Mouse (Mus musculus): Measurements from ENCODE around the gene Nfkbil1.

The Nfkbil1 gene

DNA sequence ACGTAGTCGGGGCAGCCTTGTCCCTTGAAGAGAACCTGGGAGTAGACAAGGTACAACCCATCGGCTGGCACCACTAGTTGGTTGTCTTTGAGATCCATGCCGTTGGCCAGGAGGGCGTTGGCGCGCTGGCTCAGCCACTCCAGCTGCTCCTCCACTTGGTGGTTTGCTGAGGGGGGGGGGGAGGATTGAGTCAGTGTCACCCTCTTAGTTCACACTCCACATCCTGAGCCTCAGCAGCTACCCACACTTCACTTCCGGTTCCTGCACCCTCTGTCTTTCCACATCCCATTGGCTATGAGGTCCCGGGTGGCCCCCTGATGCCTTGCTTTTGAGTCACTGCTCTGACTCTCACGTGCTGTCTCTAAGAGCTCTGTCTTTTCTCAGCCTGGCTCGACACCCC, 35.2 kb downstream of the Nfkbil1 start:
- no peak for DNase-seq

DNA sequence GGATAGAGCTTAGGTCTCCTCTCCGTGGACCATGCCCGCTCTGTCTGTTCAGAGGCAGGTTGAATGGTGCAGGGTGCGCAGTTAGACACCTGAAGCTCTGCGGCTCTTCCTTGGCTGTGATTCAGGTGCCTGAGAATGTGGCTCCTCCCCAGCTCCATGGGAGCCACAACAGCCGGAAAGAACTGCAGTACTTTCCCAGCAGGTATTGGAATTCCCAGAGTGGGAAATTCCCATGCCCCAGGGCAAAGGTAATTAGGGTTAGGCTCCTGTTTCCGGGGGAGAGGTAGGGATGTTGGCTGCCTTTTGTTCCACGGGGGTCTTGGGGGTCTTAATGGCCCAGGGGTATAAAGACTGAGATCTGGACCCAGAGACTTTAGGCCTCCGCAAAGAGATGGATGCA, 36.6 kb downstream of the Nfkbil1 start:
- DNase-seq: no peak

DNA sequence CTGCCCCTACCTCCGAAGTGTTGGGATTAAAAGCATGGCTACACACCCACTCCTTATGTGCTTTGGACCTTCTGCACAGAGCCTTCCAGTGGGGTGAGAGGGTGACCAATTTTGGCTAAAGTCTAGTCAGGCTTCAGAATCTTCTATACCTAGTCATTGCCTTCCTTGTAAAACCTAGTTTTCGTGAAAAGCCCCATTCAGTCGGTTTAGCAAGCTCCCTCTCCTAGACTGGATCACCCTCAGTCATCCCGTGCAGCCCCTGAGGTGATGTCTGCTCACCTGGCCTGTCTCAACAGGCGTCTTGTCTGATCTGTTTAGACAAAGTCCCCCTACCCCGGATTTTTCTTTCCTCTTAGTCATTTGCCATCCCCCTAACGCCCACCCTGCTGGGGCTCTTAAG, 37.6 kb downstream of the Nfkbil1 start:
- no peak for DNase-seq

DNA sequence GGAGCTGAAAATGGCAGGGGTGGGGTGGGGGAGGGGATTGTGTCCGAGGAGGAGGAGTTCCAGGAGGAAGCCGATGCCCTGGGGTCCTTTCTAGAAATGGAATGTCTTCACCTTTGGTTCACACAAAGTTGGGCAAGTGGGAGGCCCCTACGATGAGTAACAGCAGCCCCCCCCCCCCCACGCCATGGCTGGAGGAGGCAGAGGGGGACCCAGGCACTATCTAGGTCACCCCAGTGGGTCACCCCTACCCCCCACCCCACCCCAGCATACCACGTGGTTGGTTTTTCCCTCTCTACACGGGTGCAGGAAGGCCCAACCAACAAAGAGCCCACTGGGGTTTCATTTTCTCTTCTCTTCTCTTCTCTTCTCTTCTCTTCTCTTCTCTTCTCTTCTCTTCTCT, 38.5 kb downstream of the Nfkbil1 start:
- DNase-seq: no peak

DNA sequence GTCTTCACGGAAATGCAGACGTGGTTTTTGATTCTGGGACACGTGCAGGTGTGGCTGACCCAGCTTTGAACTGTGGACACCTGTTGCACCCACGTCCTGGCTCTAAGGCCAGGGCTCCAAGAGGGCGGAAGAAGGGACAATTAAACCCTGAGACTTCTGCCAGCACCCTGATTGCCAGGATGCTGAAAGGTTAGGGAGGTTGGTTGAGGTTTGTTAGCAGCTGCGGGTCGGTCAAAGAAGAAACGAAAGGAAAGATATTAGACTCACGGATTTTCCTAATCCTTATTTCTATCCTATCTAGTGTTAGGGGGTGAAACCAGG, 39.3 kb downstream of the Nfkbil1 start:
- DNase-seq: no peak

DNA sequence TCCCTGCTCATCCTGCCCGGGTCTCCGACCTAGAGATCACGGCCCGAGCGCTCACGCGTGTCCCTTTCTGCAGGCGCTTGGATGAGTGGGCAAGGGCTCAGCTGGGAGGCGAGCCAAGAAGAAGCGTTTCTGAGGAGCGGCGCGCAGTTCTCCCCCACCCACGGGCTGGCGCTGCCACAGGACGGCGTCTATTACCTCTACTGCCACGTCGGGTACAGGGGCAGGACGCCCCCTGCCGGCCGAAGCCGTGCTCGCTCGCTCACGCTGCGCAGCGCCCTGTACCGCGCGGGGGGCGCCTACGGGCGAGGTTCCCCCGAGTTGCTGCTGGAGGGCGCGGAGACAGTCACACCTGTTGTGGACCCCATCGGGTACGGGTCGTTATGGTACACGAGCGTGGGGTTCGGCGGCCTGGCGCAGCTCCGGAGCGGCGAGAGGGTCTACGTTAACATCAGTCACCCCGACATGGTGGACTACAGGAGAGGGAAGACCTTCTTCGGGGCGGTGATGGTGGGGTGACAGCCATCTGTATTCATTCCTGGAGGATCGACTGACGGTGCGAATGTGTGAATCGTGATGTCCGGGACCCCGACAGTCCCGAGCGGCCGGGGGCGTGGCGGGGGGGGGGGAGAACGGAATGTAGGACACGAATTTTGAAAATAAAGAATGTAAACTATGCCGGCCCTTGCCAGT, 39.8 kb downstream of the Nfkbil1 start:
- peak; percentile 69 to 83 for DNase-seq

DNA sequence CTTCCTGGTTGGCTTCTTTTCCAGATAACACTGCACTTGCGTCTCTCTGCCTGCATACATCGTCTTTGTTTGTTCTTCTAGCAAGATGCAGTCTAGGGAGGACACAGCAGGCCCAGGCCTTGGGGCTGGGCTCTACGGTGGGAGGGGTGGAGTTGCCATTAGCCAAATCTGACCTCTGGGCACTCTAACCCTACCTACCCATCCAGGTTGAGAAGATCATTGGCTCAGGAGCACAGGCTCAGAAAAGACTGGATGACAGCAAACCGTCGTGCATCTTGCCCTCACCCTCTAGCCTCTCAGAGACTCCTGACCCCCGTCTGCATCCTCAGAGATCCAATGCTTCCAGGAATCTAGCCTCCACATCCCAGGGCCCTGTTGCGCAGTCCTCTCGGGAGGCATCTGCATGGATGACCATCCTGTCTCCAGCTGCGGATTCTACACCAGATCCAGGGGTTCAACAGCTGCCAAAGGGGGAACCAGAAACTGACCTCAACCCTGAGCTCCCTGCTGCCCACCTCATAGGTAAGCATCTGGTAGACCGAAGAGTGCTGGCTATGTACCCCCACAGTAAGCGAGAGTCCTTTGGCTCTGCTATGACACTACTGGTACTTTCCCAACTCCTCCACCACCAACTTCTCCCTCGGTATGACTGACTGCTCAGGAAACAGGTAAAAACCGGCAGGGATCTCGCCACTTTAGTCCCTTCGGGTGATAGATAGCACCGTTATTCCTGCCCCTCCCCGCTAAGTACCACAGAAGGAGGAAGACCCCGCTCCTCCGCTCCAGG, 40.6 kb downstream of the Nfkbil1 start:
- DNase-seq: no peak

DNA sequence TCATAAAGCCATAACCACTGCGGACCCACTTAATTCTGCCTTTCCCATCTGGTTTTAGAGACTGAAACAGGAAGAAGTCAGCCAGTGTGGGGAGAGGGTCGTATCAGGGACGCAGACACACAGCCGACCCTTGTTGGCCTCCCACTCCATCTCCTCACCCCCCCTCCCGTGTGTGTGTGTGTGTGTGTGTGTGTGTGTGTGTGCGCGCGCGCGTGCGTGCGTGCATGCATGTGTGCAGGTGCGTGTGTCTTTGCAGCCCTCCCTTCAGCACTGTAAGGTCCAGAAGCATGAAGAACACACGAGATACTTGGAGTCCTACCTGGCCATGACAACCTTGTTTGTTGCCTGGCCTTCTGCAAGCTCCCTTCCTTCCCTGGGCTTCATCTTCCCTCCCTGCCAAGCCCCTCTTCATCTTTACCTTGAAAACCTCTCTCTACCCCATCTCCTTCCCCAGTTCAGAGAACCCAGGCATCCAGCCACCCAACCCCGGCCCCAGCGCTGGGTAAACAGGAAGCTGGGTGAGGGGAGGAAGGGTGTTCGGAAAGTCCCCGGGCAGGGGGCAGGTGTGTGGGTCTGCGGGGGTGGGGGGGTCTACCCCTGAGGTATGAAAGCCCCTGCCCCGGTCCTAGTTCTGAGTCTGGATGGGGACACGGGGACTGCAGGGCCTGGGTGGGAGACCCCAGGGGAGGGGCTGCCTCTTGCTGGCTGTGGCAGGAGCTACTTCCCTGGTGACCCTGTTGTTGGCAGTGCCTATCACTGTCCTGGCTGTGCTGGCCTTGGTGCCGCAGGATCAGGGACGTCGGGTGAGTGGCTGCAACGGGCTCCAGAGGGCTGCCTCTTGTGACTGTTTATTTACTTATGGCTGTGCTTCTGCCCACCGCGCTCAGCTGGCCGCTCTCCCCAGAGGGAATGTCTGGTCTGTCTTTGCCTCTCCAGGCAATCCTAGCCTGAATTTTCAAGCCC, 41.4 kb downstream of the Nfkbil1 start, which contains the start of gene Ltb:
Gene Ltb (plus strand): TSS at position 559 of the 963 bp plus-strand sequence.
- DNase-seq: no peak

DNA sequence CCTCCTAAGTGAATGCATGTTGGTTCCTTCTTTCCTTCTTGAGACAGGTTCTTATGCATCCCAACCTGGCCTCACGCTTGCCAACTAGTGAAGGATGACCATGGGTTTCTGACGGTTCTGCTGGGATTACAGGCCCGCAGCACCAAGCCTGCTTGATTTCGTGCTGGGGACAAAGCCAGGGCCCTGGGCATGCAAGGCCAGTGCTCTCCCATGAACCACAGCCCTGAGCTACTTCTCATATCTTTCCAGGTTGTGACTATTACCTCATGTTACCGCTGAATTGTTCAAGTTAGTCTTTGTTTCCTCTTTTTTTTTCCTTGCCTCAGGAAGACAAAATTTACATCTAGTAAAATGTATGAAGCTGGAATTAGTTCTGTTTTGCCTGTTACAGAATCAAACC, 42.7 kb downstream of the Nfkbil1 start:
- no peak for DNase-seq

DNA sequence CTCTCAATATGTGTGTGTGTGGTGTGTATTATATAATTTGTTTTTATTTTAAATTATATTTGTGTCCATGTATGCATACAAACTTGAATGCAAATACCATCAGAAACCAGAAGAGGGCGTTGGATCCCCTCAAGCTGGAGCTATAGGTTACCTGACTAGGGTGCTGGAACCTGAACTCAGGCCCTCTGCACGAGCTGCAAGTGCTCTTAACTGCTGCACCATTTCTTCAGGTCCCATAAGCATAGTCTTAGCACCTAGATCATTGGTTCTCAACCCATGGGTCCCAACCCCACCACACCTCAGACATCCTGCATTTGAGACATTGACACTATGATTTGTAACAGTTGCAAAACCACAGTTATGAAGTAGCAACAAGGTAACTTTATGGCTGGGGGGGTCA, 43.9 kb downstream of the Nfkbil1 start:
- no peak for DNase-seq

DNA sequence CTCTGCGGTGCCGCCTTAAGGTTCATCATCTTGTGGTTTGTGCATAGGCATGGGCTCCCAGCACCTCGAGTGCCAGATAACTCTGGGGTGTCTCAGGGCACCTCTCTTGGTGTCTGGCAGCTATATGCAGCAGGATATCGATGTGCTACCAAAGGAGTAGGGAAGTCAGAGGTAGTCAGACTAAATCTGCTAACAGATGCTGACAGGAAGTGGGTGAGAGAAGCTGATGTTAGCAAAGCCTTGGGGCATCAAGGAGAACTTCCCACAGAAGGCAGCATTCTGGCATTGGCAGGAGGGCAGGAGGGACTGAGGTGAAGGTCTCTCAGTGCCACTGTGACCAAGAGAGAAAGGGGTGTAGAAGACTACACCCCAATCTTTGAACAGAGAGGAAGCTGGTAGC, 45.5 kb downstream of the Nfkbil1 start:
- no peak for DNase-seq

DNA sequence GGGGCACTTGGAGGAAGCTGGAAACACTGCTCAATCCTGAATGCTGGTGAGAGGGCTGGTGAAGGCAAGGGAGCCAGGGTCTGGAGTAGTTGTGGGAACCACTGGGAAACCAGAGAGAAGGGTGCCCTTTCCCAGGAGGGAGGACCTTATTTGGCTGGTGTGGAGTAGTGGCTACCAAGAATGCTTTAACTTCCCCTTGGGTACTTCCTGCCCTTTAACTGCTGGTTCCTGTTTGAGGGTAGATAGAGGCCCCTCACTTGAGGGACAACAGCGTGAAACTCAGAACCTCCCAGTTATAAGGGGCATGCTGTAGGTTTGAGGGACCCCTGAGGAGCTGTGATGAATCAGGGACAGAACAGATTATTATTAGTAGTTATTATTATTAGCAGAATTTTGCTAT, 46.4 kb downstream of the Nfkbil1 start:
- DNase-seq: no peak

DNA sequence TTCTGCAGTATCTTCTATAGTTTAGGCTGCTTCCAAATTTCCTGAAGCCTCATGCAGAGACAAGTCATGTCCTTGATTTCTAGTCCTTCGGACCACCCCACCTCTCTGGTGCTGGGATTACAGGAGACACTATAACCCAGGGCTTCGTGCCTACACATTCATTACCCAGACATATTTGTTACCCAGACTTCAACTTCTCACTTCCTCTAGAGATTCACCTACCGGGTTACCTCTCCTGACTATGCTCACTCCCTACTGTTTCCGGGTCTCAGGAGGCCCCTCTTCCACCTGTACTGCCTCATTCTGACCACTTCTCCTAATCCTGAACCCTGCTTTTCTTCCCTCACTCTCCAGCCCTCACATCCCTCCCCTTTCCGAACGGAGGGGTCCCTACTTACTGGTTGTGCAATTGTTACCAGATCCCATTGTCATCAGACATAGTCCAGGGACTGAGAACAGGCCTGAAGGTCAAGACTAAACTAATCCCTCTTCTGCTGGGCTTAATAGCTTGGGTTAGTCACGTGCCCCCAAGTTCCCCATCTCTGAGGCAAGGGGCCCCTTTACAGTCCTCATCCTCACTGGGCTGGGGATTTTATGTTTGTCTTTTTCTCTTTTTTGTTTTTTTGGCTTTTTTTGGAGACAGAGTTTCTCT, 47.5 kb downstream of the Nfkbil1 start, which contains the start of gene Lst1:
Gene Lst1 (minus strand): TSS at position 481 of the 652 bp plus-strand sequence.
- no peak for DNase-seq

DNA sequence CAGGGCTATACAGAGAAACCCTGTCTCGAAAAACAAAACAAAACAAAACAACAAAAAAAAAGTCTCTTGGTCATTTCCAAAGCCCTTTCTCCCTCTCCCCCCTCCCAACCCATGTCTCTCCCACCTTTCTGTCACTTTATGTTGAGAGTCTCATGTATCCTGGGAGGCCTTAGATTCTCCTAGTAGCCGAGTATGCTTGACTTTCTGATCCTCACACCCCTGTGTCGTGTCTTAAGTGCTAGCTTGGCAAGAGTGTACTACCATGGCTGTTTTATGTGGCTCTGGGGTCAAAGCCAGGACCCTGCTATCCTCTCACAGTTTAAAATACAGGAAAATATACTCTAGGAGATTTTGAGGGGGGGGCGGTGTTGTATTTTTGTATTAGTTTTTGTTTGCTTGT, 48.2 kb downstream of the Nfkbil1 start:
- no peak for DNase-seq

DNA sequence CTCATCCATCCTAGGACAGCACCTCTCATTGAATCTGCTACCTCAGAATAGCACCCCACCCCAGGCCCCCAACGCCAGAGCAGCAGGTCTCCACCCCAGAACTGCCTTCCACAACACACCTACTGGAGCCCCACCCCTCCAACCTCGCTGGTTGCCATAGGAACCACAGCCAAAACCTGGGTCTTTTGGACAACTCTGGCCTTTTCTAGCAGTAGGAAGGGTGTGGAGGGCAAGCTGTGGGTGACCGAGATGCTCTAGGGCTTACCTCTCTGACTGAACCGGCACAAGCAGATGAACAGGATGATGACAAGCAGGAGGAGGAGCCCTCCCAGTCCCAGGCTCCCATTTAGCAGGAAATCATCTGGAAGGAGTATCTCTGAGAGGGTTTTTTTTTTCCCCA, 48.9 kb downstream of the Nfkbil1 start:
- no peak for DNase-seq

DNA sequence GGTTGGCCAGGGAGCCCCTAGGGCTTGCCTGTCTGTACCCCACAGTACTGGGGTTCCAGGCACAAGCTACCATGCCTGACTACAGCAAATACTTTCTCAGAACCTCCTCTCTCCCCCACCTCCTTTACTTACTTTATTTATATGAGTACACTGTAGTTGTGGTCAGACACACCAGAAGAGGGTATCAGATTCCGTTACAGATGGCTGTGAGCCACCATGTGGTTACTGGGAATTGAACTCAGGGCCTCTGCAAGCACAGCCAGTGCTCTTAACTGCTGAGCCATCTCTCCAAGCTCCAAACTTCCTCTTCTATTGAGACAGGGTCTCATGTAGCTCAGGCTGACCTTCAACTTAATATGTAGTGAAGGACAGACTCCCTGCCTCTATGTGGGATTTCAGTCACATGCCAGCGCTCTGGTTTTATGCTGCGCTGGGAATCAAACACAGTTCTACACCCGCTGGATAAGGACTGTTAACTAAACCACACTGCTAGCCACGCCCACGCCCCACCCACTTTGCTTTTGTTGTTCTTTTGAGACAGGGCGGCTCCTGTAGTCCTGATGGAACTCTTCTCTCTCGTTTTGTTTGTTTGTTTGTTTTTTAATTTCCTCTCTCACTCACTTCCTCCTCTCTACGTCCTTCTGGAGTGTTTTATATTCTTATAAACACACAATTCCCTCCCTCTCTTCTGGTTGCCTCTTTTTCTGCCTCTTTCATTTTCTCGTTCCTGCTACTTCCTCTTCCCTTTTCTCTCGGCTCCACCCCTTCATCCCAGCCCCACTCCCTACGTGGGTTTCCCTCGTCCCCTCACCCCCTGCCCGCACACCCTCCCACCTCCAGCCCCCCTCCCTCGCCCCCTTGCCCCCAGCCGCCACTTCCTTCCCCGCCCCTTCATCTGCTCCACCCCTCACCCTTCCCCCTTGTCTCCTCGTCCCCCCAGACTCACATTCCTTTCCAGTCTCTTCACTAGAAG, 49.7 kb downstream of the Nfkbil1 start:
- DNase-seq: no peak

DNA sequence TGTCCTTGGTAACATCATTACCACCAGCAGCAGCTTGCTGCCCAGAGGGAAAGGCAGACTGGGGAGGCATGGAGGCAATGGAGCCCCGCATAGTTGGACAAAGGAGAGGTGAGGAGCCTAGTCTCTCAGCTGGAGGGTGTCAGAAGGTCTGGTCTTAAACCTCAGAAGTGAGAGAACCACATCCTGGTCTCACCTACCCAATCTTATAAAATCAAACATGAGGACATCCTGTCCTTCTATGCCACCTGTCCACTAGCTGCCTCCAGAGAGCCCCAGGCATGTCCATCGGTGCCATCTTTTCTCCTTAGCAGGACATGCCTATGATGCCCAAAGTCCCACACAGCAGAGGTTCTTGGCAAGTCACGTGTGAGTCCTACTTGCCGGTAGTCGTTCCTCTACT, 55.5 kb downstream of the Nfkbil1 start:
- DNase-seq: no peak

DNA sequence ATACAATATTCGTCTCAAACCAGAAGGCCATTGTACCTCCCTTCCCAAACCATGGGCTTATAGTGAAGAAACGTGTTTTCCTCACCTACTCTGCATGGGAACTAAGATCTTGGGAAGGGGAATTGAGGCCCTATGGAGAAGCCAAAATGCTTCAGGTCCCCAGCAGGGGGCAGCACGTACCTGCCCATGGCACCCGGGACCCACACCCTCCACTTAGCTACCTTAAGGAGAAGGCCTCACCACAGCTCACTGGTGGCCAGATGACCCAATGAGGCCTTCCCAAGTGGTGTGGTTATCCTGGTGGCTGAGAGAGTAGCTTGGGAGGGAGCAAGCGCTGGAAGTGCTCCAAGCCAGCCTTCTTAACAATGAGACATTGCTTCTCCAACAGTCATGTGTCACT, 57.1 kb downstream of the Nfkbil1 start:
- DNase-seq: peak; percentile 45 to 68

DNA sequence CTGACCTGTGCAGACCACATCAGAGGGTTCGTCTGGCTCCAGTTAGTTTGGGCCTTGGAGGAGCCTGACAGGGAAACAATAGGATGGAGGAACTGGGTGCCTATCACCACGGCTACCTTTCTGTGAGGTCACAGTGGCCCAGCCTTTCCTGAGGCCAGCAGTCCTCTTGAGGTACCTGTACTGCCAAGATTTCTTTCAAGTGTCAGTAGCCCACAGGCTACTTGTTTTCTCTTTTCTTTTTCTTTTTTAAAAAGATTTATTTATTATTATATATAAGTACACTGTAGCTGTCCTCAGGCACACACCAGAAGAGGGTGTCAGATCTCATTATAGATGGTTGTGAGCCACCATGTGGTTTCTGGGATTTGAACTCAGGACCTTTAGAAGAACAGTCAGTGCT, 59.6 kb downstream of the Nfkbil1 start, which contains the start of gene Aif1:
Gene Aif1 (minus strand): TSS at position 101 of the 400 bp plus-strand sequence.
- DNase-seq: no peak

DNA sequence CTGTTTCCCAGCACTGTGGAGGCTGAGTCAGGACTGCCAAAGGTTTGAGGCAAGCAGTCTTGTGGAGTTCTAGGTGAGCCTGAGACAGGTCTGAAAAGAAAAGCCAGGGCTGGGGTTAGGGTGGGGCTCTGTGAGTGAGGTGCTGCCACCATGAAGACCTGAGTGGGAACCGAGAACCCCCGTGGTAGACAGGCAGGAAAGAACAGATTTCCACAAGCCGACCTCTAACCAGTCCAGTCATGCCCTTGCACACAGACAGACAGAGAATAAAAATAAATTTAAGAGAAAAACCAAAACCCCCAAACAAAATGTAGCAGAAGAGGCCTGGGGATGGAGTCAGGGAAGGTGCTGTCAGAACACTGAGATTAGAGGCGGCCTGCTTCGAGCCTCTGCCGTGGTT, 60.2 kb downstream of the Nfkbil1 start:
- DNase-seq: no peak

DNA sequence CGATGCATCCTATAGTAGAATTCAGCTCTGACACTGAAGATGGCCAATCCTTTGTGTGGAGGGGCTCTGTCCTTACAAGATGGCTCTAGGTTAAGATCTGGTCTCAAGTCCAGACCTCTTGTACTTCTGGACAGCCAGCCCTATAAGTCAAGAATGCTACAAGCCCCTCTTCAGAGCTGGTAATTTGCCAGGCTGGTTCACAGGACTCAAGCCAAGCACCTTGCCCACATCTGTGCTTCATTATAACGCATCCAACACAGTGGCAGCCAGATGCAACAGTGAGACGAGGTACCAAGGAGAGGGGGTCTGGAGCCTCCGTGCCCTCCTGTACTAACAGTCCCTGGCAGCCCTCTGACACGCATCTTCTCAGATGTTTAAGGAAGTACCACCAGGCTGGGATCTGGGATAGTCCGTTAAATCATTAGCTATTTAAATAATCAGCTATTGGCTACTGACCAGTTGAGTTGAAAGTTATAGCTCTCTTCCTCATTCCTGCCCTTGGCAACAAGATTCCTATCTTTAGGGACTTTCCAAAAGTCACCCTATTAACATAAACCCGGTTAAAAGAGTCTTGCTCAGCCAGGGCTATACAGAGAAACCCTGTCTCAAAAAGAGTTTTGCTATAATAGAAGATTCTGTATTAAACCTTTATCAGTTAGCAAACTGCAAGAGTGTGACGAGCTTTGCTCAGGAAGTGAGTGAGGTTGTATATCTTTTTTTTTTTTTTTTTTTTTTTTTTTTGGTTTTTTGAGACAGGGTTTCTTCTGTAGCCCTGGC, 61.2 kb downstream of the Nfkbil1 start:
- DNase-seq: no peak
